Mouse (Mus musculus) CH12.LX (cell line): Measurements from ENCODE around the gene 1700017B05Rik. TPM values are rescaled to one million over a fixed set of nuclear protein-coding genes. Genes with fewer than 3 reads are reported as not detected.

Experiments
- DNase-seq: peaks from one replicate; pipeline ENCODE4 v3.0.0-alpha.2; 2013; ENCODE audit errors: extremely low read depth
- H3K27ac ChIP-seq: 2 replicates; pipeline ENCODE4 v1.5.1; 2012; ENCODE audit warnings: low read depth, mild to moderate bottlenecking, control low read depth, moderate library complexity; ENCODE audit not compliant: insufficient read depth
- H3K27me3 ChIP-seq: replicated peaks from 2 replicates; pipeline ENCODE3; 2012; ENCODE audit warnings: inconsistent platforms
- H3K36me3 ChIP-seq, 2 experiments: replicated peaks in 1 of 2; 2 replicates each; pipeline versions ENCODE3 to v1.6.1; 2012; ENCODE audit warnings: inconsistent platforms in 1 of 2, low read length in 1 of 2, mild to moderate bottlenecking in 1 of 2, mixed read lengths in 1 of 2, moderate library complexity in 1 of 2; ENCODE audit not compliant: control insufficient read depth in 1 of 2, insufficient read depth in 1 of 2
- H3K4me1 ChIP-seq, 2 experiments: 2 replicates each; pipeline ENCODE4 v1.6.1; 2012; ENCODE audit warnings: inconsistent platforms in 1 of 2, moderate library complexity in 1 of 2; ENCODE audit not compliant: insufficient read depth in 2 of 2, control insufficient read depth in 1 of 2
- H3K4me2 ChIP-seq: 2 replicates; pipeline ENCODE4 v1.6.1; 2012; ENCODE audit warnings: low read depth, mild to moderate bottlenecking, control low read depth; ENCODE audit not compliant: poor library complexity, insufficient read depth, severe bottlenecking
- H3K4me3 ChIP-seq, 3 experiments: fragments of 150-350 bp in 1 of 3; sonication (generic) in 1 of 3; replicated peaks in 1 of 3; 2 replicates each; pipeline versions ENCODE3 to v1.5.1; 2011 to 2012; ENCODE audit warnings: low read depth in 2 of 3, low read length in 2 of 3, mild to moderate bottlenecking in 2 of 3, moderate library complexity in 2 of 3, control low read depth in 1 of 3, improper control_type of control experiment in 1 of 3, inconsistent platforms in 1 of 3, mixed read lengths in 1 of 3; ENCODE audit not compliant: poor library complexity in 1 of 3
- H3K79me2 ChIP-seq: replicated peaks from 2 replicates; pipeline ENCODE4 v1.6.1; 2012; ENCODE audit warnings: mild to moderate bottlenecking, moderate library complexity; ENCODE audit not compliant: control insufficient read depth, poor library complexity, insufficient read depth, severe bottlenecking; ENCODE audit errors: extremely low read depth
- H3K9ac ChIP-seq: 2 replicates; pipeline ENCODE4 v1.6.1; 2012; ENCODE audit warnings: low read depth, mild to moderate bottlenecking, control low read depth, moderate library complexity; ENCODE audit not compliant: insufficient read depth
- H3K9me3 ChIP-seq: replicated peaks from 2 replicates; pipeline ENCODE3; 2012; ENCODE audit warnings: low read length, inconsistent platforms, mixed read lengths
- BHLHE40 ChIP-seq: IDR thresholded peaks from 2 replicates; pipeline ENCODE4 v1.6.1; 2011; ENCODE audit warnings: mild to moderate bottlenecking, low read depth, low read length, improper control_type of control experiment
- CTCF ChIP-seq, 2 experiments: IDR thresholded peaks in 1 of 2; conservative IDR thresholded peaks in 1 of 2; 2 replicates each; pipeline ENCODE4 v1.5.1; 2011 to 2012; ENCODE audit warnings: low read depth in 2 of 2, low read length in 2 of 2, improper control_type of control experiment in 1 of 2, inconsistent platforms in 1 of 2, mild to moderate bottlenecking in 1 of 2, moderate library complexity in 1 of 2
- EP300 ChIP-seq: IDR thresholded peaks from 2 replicates; pipeline ENCODE4 v1.6.1; 2011; ENCODE audit warnings: low read length, improper control_type of control experiment
- IRF4 ChIP-seq: IDR thresholded peaks from 2 replicates; pipeline ENCODE4 v1.6.1; 2014; ENCODE audit warnings: low read depth, mild to moderate bottlenecking, inconsistent platforms, low read length, improper control_type of control experiment
- JUN ChIP-seq: IDR thresholded peaks from 2 replicates; pipeline ENCODE4 v1.6.1; 2011; ENCODE audit warnings: low read depth, mild to moderate bottlenecking, low read length, improper control_type of control experiment, moderate library complexity; ENCODE audit not compliant: insufficient read depth
- JUND ChIP-seq: conservative IDR thresholded peaks from 2 replicates; pipeline ENCODE4 v1.6.1; 2011; ENCODE audit warnings: low read depth, low read length, improper control_type of control experiment
- MAX ChIP-seq: IDR thresholded peaks from 2 replicates; pipeline ENCODE4 v1.6.1; 2011; ENCODE audit warnings: low read length, improper control_type of control experiment
- MAZ ChIP-seq: IDR thresholded peaks from 2 replicates; pipeline ENCODE4 v1.6.1; 2012; ENCODE audit warnings: low read depth, mild to moderate bottlenecking, inconsistent platforms, low read length, improper control_type of control experiment, moderate library complexity
- MEF2A ChIP-seq: IDR thresholded peaks from 2 replicates; pipeline ENCODE4 v1.6.1; 2014; ENCODE audit warnings: low read depth, mild to moderate bottlenecking, inconsistent platforms, low read length, improper control_type of control experiment, borderline replicate concordance
- MYC ChIP-seq: IDR thresholded peaks from 2 replicates; pipeline ENCODE4 v1.6.1; 2011; ENCODE audit warnings: low read depth, mild to moderate bottlenecking, improper control_type of control experiment, low read length
- PAX5 ChIP-seq: IDR thresholded peaks from 2 replicates; pipeline ENCODE4 v1.6.1; 2012; ENCODE audit warnings: low read length, inconsistent platforms, mixed read lengths
- POLR2A ChIP-seq: IDR thresholded peaks from 2 replicates; pipeline ENCODE4 v1.6.1; 2011; ENCODE audit warnings: low read depth, mild to moderate bottlenecking, improper control_type of control experiment, low read length
- SIN3A ChIP-seq: IDR thresholded peaks from 2 replicates; pipeline ENCODE4 v1.6.1; 2012; ENCODE audit warnings: low read length, improper control_type of control experiment, inconsistent platforms
- SMC3 ChIP-seq: IDR thresholded peaks from 2 replicates; pipeline ENCODE4 v1.6.1; 2011; ENCODE audit warnings: low read depth, low read length, improper control_type of control experiment
- TBP ChIP-seq: conservative IDR thresholded peaks from 2 replicates; pipeline ENCODE4 v1.6.1; 2011; ENCODE audit warnings: low read depth, low read length, improper control_type of control experiment
- TCF12 ChIP-seq: IDR thresholded peaks from 2 replicates; pipeline ENCODE4 v1.6.1; 2014; ENCODE audit warnings: low read depth, mild to moderate bottlenecking, inconsistent platforms, low read length, improper control_type of control experiment
- UBTF ChIP-seq: IDR thresholded peaks from 2 replicates; pipeline ENCODE4 v1.6.1; 2012; ENCODE audit warnings: low read depth, mild to moderate bottlenecking, inconsistent platforms, low read length, improper control_type of control experiment, moderate library complexity
- ZMIZ1 ChIP-seq: IDR thresholded peaks from 2 replicates; pipeline ENCODE4 v1.6.1; 2012; ENCODE audit warnings: low read depth, mild to moderate bottlenecking, inconsistent platforms, low read length, improper control_type of control experiment
- dilution Hi-C: fragments of 300-500 bp; cut with MboI; formaldehyde crosslinking; loops from 2 replicates; pipeline ENCODE4 v1.14.3; 2020; ENCODE audit warnings: low sequenced_read_pairs; ENCODE audit not compliant: extremely low pct_unique_long_range_greater_than_20kb, extremely low pct_ligation_motif_present
- in situ Hi-C: fragments of 300-500 bp; cut with MboI; formaldehyde crosslinking; loops from 3 replicates; pipeline ENCODE4 v1.14.3; 2019; ENCODE audit warnings: low sequenced_read_pairs, low pct_ligation_motif_present, low pct_unique_long_range_greater_than_20kb, mixed read lengths
- polyA plus RNA-seq: library from polyadenylated mRNA; unstranded; fragments of >175 nt; gene quantifications from 2 replicates; pipeline ENCODE4 v1.2.1, GENCODE M21; 2012; ENCODE audit warnings: low read depth; ENCODE audit not compliant: insufficient read length
- total RNA-seq, 2 experiments: library from RNA; depleted of rRNA; stranded (reverse); fragments of 300-350 nt in 1 of 2; fragments of >200 nt in 1 of 2; gene quantifications; 2 replicates each; pipeline ENCODE4 v1.2.3; 2012 to 2014

Gene 1700017B05Rik
- total and polyA plus RNA-seq, 3 experiments = 26.4 to 56.0 (median 38.6) TPM

GRCm38 (mm10) chr9:57229726-57230125 is 32.7 kb downstream of the 1700017B05Rik start:
- H3K9me3 ChIP-seq = no peaks in the 10 kb centered on the region
- no peak for TF ChIP-seq TBP
- no peak for TF ChIP-seq MAX
- TF ChIP-seq IRF4 = no peak
- no peak for TF ChIP-seq CTCF (conservative IDR thresholded peaks at IDR 0.05 in 1 of 2, IDR thresholded peaks at IDR 0.05 in 1 of 2; ENCODE audit: low read depth in 2 of 2, low read length in 2 of 2)
- TF ChIP-seq MEF2A = no peak
- TF ChIP-seq UBTF = no peak
- no peak for TF ChIP-seq ZMIZ1
- TF ChIP-seq MAZ = no peak
- no peak for TF ChIP-seq MYC
- TF ChIP-seq POLR2A = no peak
- no peak for TF ChIP-seq EP300
- no peak for TF ChIP-seq SMC3
- no peak for TF ChIP-seq JUN
- TF ChIP-seq TCF12 = no peak
- TF ChIP-seq, all 38 proteins: peak for 0

GRCm38 (mm10) chr9:57228186-57228585 is 34.2 kb downstream of the 1700017B05Rik start:
- Histone ChIP-seq H3K4me2 (no peak overlapping the region), H3K4me3 (no peak overlapping the region), H3K79me2 (no peaks in the 10 kb centered on the region), H3K27ac (no peak overlapping the region), H3K9me3 (no peaks in the 10 kb centered on the region), H3K9ac (no peak overlapping the region), H3K36me3 (no peaks in the 10 kb centered on the region), H3K4me1 (peaks cover 0 to 4% of the 10 kb centered on the region in 2 experiments; a peak in 3 of 4 replicates), H3K27me3 (peaks cover 3% of the 10 kb centered on the region)
- no peak for DNase-seq
- TF ChIP-seq JUND (no peak), SIN3A (no peak), MYC (no peak), EP300 (no peak), BHLHE40 (no peak), PAX5 (no peak)
- dilution Hi-C loops = no loop called here
- in situ Hi-C loops = no loop called here

More at GRCm38 (mm10) chr9:57229726-57230125, 32.7 kb downstream of the 1700017B05Rik start:
- Histone ChIP-seq H3K27me3 (peaks cover 3% of the 10 kb centered on the region), H3K4me2 (no peak overlapping the region), H3K27ac (no peak overlapping the region), H3K9ac (no peak overlapping the region), H3K36me3 (no peaks in the 10 kb centered on the region), H3K4me3 (no peak overlapping the region), H3K79me2 (no peaks in the 10 kb centered on the region), H3K4me1 (peaks cover 3 to 10% of the 10 kb centered on the region in 2 experiments; a peak in 3 of 4 replicates)
- DNase-seq = no peak
- dilution Hi-C loops = no loop called here
- in situ Hi-C loops = no loop called here
